Mouse (Mus musculus) urinary bladder, postnatal 4 days (tissue): ENCODE data around the gene Ssbp3.

Experiments
- DNase-seq, 2 experiments: peaks; one replicate each; pipeline ENCODE4 v3.0.0; 2021 to 2022; ENCODE audit warnings: low spot score in 2 of 2

Gene Ssbp3

DNA sequence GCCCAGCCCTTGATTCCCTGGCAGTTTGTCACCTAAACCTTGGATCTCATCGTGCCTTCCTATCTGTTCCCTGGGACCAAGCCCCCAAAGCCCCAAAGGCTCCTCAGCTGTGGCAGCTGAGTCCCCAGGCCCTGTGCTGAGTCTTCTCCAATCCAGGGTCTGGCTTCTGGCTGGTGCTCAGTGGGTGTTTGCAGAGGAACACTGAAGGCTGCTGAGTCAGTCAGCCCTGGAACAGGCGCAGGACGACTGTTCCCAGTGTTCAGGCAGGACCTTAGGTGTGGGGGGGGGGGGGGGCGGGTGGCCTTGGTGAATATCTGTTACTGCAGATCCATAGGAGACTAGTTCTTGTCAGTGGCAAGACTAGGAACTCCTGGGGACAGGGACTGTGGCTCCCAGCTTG is 141.4 kb downstream of the Ssbp3 start:
- no peak for DNase-seq

DNA sequence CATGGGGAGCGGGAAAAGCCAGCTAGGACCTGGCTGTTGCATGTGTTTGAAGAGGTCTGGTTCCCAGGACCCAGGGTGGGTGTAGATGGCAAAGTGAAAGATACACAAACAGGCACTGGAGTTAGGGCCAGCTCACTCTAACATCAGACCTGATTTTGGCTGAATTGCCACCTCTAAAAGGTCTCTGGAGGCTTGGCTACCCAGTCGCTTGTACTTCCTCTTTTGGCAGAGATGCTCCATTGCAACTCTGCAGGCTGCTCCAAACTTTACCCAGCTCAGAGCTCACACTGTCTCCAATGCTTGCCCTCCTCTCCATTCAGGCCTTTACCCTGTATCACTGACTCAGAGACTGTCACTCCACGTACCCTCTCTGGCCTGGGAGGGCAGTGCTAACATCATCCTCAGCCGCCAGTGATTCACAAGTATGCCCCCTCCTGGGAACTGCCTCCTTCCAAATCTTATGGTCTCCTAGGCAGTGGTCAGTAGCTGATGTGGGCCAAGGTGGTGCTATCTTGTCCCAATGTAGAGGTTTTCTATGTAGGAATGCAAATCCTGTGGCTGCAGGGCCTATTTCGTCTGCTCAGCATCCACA is 142.6 kb downstream of the Ssbp3 start:
- no peak for DNase-seq

DNA sequence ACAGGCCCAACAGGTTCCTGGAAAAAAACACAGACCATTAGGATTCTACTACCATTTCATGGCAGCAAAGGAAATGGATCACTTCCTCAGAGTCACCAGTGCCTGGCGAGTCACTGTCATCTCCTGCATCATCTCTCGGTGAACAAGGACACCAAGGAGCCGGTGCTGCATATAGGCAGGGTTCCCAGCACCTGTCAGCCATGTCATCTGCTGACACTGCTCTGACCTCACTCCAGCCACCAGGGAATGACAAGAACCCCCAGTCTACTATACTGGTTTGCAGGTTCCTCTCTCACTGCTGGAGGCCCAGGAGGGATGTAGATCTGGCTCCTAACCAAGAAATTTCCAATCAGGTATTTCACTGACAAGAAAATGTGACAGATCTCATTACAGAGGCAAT is 145.6 kb downstream of the Ssbp3 start:
- DNase-seq, result no peak

DNA sequence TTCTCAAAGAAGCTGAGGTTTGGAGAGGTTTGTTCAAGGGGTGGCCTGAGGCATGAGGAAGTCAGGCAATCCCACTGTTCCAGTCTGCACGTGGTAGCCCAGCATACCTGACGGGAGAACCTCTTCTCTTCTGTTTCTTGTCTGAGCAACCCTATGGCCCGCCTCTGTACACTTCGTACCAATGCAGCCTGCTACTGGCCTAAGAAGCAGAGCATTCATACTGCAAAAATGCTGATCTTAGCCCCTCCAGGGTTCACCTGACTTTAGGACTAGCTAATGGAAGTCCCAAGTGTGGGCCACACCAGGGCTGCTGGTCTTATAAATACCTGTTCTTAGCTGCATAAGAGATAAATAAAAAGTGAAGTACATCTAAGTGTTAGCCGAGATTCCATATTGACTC is 147.8 kb downstream of the Ssbp3 start:
- no peak for DNase-seq

DNA sequence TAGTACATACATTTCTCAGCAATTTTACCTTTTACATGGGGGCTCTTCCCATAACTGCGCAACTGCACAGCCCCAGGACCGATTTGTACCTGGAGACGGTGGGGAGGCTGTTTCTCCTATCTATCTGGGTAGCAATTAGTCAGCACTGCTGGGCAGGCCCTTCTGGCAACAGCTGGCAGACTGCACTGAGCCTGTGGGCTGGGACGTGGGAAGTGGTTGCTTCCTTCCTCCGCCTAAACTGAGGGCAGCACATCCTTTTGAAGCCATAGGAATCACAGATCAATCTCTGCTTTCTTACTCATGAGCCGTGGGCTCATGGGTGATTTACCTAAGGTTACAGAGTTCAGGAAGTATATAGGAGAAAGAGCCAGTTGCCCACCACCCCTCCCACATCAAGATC is 148.3 kb downstream of the Ssbp3 start:
- no peak for DNase-seq

DNA sequence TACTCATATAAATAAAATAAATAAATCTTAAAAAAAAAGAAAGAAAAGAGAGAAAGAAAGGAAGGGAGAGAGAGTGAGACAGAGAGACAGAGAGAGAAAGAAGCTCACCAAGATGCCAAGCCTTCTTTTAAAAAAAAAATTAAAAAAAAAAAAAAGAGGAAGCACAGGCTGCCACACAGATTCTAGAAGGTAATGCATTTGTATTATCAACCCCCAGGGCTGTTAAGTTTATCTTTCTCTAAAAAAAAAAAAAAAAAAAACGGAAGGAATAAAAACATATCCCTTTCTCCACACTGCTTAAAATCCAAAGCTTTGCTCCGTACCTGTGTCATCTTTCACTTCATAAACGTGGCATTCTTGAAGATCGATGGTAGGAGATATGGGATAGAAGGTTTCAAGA is 151.1 kb downstream of the Ssbp3 start:
- no peak for DNase-seq

DNA sequence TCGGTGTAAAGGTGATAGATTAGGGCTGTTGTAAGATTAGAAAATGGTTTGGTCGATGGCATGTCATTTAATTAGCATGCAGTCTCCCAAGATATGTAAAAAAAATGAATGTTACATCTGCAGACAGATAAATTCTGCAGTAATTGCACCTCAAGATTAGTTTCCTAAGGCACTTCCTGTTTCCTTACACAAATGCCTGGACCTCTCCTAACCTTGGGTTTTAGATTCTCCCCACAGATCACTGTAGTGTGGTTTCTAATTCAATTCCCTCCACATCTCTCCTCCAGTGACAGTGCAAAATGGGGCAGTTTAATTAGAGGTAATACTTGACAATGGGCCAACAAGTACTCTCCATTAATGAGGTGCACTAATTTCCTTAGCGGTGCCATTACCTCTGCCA is 152.7 kb downstream of the Ssbp3 start:
- DNase-seq, result no peak

DNA sequence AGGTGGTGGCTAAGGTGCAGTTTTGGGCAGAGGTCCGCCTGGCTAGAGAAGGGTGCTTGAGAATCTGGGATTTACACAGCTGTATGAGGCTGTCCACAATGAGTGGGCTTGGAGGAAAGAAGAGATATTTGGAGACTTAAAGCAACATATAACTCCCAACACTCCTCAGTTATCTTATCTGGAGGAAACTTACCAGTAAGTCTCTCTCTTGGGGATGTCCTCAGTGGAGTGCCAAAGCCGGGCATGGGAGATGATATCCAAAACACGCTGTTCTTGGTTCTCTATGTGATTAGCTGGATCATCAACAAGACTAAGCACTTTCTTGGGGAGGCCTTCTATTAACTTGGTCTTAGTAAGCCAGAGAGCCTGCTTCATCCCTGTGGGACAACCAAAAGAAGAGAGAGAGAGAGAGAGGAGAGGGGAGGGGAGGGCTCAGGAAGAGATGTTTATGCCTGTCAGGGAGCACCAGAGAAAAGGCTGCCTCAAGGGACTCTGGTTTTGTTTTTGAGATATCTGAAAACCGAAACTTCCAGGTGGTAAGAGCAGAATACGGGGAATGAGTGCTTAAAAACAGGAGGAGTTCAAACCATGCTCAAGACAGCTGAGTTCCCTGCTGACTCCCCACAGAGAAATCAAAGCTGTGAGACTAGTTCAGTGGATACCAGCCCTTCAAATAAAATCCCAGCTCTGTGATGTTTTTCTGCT is 154.0 kb downstream of the Ssbp3 start:
- no peak for DNase-seq

DNA sequence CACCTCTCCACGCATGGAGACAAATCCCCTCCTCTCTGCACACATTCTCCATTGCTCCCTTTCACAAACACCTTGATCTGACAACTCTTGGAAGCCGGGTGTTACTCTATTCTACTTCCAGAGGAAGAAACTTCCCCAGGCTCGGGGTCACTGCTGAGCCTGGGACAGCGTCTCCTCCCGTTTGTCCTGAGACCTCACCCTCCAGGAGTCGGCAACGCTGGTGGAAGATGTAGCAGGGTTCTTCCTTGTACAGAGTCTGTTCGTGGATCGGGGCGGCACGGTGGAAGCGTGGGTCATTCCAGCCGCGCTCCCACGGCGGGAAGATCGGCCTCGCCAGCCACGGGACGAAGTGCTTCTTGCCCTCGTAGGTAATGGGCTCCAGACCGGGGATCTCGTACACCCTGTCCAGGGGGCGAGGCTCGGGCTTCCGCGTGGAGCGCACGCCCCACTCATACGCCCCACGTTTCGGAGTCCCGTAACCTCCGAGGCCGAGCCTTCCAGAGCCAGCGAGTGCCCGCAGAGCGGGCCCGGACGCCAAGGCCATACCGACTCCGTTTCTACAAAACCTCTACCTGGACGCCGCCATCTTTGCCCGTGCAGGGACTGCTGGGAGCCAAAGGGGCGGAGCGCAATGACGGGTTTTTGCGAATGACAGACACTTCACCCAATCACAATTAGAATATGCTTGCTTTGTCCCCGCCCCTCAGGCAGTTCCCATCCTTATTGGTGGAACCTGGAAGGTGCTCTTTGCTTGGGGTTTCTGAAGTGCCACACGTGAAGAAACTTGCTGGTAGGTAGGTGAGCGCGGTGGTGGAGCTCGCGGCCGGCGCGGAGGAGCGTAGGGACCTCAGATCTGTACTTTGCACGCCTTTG is 156.0 kb downstream of the Ssbp3 start, which contains the start of the genes Mrpl37 and Cyb5rl:
Mrpl37 (minus strand) TSS at position 617 of the 873 bp plus-strand sequence.
Cyb5rl (plus strand) TSS at position 737 of the 873 bp plus-strand sequence.
- peak; percentile 93 for DNase-seq

DNA sequence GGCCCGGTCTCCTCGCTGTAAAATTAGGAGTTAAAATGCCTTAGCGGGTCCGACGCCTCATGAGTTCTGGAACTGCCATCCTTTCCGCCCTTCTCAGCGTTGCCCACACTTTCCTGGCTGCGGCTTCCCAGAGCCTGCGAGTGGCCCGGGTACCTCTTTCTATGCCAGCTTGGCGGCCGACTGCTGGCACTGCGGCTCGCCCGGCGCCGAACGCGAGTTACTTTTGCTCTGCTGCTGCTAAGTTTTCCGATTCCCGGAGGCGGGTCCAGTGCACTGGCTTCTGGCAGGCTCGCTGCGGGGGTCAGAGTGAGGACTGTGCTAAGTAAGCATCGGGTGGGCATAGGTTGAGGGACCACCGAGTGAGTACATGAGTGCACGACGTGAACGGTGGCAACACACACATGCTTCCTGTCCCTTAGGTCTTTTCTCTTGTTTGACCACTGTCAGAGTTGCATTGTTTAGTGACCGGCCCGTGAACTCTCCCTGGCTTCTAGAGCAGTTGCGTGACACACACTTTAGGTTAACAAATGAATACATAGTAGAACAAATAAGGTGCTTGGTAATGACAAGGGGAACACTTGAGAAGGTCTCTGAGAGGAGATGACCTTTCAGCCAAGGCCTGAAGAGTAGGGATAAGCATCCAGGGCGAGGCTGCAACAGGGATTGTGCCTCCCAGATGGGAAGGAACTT is 156.8 kb downstream of the Ssbp3 start:
- no peak for DNase-seq

DNA sequence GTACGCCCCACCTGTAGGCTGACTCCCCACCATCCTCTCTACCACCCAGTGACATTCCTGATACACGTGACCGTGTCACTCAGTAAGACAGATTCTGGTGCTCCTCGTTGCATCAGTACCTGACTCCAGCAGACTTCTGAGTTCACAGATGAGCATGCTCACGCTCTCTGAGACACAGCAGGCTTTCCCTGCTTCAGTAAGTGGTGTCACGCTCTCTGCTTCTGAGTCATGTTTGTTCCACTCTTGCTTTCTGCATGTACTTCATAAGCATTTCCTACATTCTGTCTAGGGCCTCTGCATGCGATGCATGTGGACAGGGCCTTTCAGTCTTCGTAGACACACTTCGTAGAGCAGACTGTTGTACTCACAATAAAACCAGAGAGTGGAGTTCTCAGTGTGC is 161.8 kb downstream of the Ssbp3 start:
- no peak for DNase-seq

DNA sequence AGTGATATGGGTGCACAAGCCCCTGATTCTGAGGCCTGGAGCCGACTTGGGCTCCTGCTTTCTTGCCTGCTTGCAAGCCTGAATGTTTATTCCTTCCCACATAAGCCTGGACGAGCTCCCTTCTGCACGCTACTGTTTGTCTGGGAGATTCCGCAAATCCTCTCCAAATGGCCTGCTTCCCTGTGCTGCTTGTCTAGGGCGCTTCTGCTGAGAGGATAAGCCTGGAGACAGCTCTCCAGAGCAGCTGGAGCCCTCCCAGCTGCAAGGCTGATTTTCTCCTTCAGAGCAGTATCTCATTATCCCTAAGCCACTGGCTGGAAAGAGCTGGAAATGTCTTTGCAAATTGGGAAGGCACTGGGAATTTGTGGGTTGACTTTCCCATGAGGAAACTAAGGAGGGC is 165.0 kb downstream of the Ssbp3 start:
- DNase-seq, result peak in 1 of 2 experiments; percentile 31

DNA sequence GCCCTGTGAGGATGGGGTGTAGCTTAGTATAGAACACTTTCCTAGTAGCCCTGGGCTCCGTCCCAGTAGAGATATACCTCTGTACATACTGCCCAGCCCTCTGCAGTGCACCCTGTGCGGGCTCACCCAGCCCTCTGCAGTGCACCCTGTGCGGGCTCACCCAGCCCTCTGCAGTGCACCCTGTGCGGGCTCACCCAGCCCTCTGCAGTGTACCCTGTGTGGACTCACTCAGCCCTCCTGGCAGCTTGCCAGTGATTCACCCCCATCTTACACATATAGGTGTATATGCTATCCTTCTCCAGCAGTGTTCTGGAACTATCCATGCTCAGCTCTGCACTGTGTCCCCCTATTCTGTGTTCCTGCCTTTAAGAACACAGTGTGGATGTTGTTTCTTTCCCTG is 168.4 kb downstream of the Ssbp3 start:
- DNase-seq, result no peak

DNA sequence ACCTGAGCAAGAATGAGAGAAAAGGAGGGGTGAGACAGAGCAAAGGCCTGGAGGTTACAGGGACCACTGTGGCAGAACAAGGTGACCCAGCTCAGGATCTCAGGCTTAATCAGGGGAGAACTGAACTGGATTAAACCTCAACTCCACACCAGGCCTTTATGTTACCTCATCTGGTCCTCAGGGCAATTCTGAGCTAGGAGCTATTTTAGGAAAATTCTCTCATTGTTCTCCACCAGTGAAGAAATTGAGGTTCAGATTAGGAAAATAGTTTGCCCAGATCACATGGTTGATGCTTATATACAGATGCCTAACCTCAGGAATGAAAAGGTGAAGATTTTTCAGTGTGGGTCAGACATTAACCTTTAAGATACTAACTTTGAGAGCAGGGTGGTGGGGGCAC is 169.2 kb downstream of the Ssbp3 start:
- DNase-seq, result no peak

DNA sequence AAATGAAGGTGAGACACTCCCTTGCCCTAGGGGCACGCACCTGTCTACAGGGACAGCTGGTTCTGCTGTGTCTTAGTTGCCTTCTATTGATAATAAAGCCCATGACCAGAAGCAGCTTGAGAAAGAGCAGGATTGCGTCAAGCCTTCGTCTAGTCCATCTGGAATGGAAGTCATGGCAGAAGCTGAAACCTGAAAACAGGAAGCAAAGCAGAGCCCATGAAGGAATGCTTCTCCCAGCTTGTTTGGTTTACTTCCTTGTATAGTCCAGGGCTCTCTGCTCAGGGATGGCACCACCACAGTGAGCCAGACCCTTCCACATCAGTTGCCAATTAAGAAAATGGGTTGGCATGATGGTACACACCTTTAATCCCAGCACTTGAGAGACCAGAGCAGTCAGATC is 171.7 kb downstream of the Ssbp3 start:
- DNase-seq, result no peak

DNA sequence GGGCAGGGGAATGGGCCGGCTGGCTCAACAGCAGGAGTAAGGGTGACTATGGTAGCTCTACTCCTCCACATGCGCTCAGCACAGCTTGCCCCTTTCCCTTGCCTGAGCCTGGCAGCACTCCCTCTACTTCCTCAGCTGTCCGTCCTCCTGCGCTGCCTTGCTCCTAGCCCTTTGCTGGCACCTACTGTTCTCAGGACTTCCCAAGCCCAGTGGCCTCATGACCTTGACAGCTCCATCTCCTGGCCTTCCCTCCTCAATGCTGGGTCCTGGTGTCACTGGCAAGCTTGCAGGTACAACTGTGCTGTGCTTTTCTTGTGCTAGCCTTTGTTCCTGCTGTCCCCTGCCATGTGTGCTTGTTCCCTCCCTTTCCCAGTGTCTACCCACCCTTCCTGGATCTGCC is 172.6 kb downstream of the Ssbp3 start:
- DNase-seq, result no peak

DNA sequence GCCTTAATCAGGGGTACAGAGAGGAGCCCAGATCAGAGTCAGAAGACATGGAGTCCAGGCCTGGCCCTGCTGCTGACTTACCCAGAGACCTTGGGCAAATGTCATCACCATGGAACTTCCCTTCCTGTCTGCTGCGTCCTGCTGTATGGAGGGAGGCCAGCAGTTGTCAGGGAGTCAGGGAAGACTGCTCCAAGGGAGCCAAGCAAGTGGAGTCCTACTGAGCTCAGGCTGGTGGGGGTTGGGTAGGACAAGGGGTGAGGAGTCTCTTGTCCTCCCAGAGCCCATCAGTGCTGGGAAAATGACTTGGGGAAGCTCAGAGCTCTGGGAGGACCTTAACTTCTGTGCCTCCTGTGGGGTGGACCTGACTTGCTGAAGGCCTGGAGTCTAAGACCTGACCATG is 173.8 kb downstream of the Ssbp3 start:
- DNase-seq, result no peak

DNA sequence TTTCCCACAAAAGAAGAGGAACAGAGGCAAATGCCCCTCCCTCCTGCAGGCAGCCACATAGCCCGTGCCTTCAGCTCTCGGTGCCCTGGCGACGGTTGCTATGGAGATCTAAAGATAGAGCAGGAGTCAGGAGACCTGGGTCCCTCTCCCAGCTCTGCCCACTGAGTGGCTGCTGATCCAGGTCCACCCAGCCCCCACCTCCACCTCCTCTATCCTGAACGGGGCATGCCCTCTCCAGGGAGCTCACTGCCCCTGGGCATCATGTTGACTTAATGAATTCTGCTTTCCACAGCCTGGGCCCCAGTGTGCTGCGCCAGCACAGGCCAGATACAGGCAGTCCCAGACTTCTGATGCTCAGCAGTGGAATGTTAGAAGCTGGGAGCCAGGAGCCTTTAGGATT is 174.4 kb downstream of the Ssbp3 start:
- DNase-seq, result no peak

DNA sequence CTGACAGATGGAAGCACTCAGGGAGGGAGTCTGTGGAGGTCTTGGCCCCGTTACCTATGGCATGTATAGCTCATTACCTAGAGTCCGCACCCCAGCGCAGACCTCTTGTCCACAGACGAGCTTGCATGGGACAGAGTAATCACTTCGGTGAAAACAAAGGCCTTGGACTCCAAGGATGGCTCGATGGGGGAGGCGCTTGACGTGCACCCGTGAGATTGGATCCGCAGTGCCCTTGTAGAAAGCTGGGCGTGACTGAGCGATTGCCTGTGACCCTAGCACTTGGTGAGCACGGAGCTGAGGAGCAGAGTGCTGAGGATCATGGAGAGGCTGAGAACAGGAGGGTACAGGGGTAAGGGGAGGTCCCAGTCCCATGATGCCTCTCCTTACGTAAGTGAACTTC is 181.2 kb downstream of the Ssbp3 start:
- no peak for DNase-seq

DNA sequence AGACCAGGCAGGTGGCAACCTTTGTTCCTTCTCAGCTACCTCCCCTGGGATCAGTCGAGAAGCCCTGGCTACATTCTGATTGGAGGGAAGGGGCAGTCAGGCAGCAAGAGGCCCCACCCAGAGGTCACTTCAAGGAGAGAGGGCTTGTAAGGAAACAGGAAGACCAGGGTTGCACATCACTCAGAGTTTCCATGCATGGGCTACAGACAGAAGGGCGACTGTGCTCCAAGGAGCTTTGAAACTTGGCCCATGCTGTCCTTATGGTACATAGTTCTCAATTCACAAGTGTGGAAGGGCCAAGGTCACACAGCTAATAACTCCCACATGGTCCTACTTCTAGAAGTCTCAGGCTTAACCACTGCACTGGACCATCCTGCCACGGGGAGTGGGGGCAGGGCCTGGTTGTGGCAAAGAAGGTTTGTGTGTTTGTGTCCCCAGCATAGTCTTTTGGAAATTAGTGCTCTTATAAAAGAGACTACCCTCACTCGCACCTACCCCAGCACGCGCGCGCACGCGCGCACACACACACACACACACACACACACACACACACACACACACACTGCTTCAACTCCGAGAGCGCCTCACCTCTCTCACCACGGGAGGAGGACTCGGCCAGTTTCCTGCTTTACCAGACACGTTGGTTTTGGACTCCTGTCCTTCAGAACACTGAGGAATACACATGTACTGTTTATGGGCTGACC is 184.1 kb downstream of the Ssbp3 start:
- DNase-seq, result no peak

DNA sequence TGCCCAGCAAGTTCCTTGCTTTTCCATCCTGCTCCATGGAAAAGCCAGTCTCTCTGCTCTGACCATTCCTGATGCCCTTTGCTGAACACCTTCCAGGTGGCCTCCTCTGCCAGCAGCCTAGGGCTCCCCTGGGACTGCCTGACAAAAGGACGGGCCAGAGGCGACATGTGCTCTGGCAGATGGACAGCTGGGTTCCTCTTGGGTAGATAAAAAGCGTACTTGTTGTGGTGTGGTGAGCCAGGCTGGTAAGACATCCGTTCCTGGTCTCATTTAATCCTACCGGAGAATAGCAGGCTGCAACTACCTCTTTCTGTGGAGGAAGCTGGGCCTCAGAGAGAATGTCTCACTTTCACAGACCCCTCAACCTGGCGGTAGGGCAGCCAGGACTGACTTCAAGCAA is 185.5 kb downstream of the Ssbp3 start:
- DNase-seq, result no peak
